Mouse (Mus musculus): ENCODE measurements around the gene Fbxw28. TPM values are rescaled to one million over a fixed set of nuclear protein-coding genes. Genes with fewer than 3 reads are reported as not detected.

The Fbxw28 gene
- not detected in 2 replicates for polyA plus RNA-seq (2012; rRNA removed; ENCODE audit: low replicate concordance)

GRCm38 (mm10) chr9:109339559-109339958 is at the start of gene Fbxw28:
TSS of gene Fbxw28 (minus strand) at chr9:109339659.

GRCm38 (mm10) chr9:109287576-109287975 is 51.9 kb downstream of the Fbxw28 start, which contains the start of gene Fbxw14:
TSS of gene Fbxw14 (minus strand) at chr9:109287676.

Other genes with a start within 250 kb of the Fbxw28 start
- gene Plxnb1, start 244.3 kb downstream of the Fbxw28 start, polyA plus RNA-seq (2012; rRNA removed; ENCODE audit: low replicate concordance), result 8.5 and 10.8 TPM in 2 replicates
- gene Fbxw21, start 177.6 kb downstream of the Fbxw28 start, polyA plus RNA-seq (2012; rRNA removed; ENCODE audit: low replicate concordance), result not detected in 2 replicates
- 0.16 TPM in 1 of 2 replicates, not detected in the other for gene Fbxw13, start 143.7 kb downstream of the Fbxw28 start, polyA plus RNA-seq (2012; rRNA removed; ENCODE audit: low replicate concordance)
- not detected in 2 replicates for gene Fbxw20, start 104.9 kb downstream of the Fbxw28 start, polyA plus RNA-seq (2012; rRNA removed; ENCODE audit: low replicate concordance)
- gene Fbxw14, start 52.0 kb downstream of the Fbxw28 start, polyA plus RNA-seq (2012; rRNA removed; ENCODE audit: low replicate concordance), result not detected in 2 replicates
- gene Fbxw22, start 64.6 kb upstream of the Fbxw28 start, polyA plus RNA-seq (2012; rRNA removed; ENCODE audit: low replicate concordance), result not detected in 2 replicates
- gene Fbxw16, start 109.5 kb upstream of the Fbxw28 start, polyA plus RNA-seq (2012; rRNA removed; ENCODE audit: low replicate concordance), result not detected in 2 replicates
- gene Fbxw19, start 156.2 kb upstream of the Fbxw28 start, polyA plus RNA-seq (2012; rRNA removed; ENCODE audit: low replicate concordance), result not detected in 2 replicates
- not detected in 2 replicates for gene Fbxw15, start 228.6 kb upstream of the Fbxw28 start, polyA plus RNA-seq (2012; rRNA removed; ENCODE audit: low replicate concordance)

Measured in mammary gland, adult 2 months (tissue).